In genomic region chr6:116385194-116386044, GRCm38 (mm10) we compare ENCODE assay signal across 11 mouse cellular contexts. TPM values are rescaled to one million over a fixed set of nuclear protein-coding genes. Genes with fewer than 3 reads are reported as not detected.
DNase-seq lines count a peak whose midpoint lies in the region; ATAC-seq and TF ChIP-seq lines count a peak whose summit lies in the region.
"Had no signal": no experiment of that assay in that cellular context is flagged by ENCODE, and none has a peak within 500 bp of the region (broad histone marks: within the 10 kb centered on the region; RNA-seq: fewer than 3 reads in every experiment).

No protein-coding gene starts in this region.

- peaks cover 17% of the 10 kb centered on the region for H3K4me1 ChIP-seq in forebrain, embryonic 10.5 days
- peaks cover 20% of the 10 kb centered on the region for H3K4me1 ChIP-seq in intestine, embryonic 16.5 days (ENCODE audit: control insufficient read depth, insufficient read depth, low read length)

- no peaks in the 10 kb centered on the region for H3K27me3 ChIP-seq in Patski
- H3K27me3 ChIP-seq in forebrain, embryonic 10.5 days (ENCODE audit: poor library complexity, severe bottlenecking), result no peaks in the 10 kb centered on the region
- no peaks in the 10 kb centered on the region for H3K27me3 ChIP-seq in intestine, embryonic 16.5 days (replicated peaks; ENCODE audit: control insufficient read depth, insufficient read depth, low read length)
- H3K27me3 ChIP-seq: heart, embryonic 15.5 days; limb, embryonic 12.5 days had no signal

- peak; percentile 15 for ATAC-seq in Patski
- ATAC-seq in intestine, embryonic 16.5 days, result no peak; the same call in 1 of the 2 replicates
- no peak for ATAC-seq in activated CD4-positive, CD25-positive, alpha-beta regulatory T cell, adult 4 months

- no peaks in the 10 kb centered on the region for H3K36me3 ChIP-seq in forebrain, embryonic 10.5 days (replicated peaks)
- H3K36me3 ChIP-seq in intestine, embryonic 16.5 days (ENCODE audit: control insufficient read depth, insufficient read depth, low read length), result no peaks in the 10 kb centered on the region
- H3K36me3 ChIP-seq: heart, embryonic 15.5 days; limb, embryonic 12.5 days had no signal

- peak overlapping the region; percentile 21; the same call in 1 of the 2 replicates for H3K27ac ChIP-seq in forebrain, embryonic 10.5 days
- H3K27ac ChIP-seq in intestine, embryonic 16.5 days (ENCODE audit: low read length), result peak overlapping the region; percentile 64; the same call in 1 of the 2 replicates
- H3K27ac ChIP-seq: heart, embryonic 15.5 days; limb, embryonic 12.5 days had no signal

- in situ Hi-C loops in Patski (cut with MboI; ENCODE audit: low pct_unique_long_range_greater_than_20kb), result no loop called here

- POLR2A ChIA-PET in Patski (lab: Charles Lee), result interaction anchor here (1.4 to 1.7 kb wide), 2 partner anchors 21 to 23 kb away, joined by 3 to 9 read pairs; no protein-coding TSS in a partner anchor

- CTCF ChIA-PET in Patski (lab: Charles Lee), result interaction anchor here (0.8 to 2.0 kb wide), 5 partner anchors 10 to 18 kb away, joined by 3 to 6 read pairs (median 3); no protein-coding TSS in a partner anchor

- H3K9me3 ChIP-seq in forebrain, embryonic 10.5 days, result no peaks in the 10 kb centered on the region
- no peaks in the 10 kb centered on the region for H3K9me3 ChIP-seq in intestine, embryonic 16.5 days (ENCODE audit: control insufficient read depth, low read length)
- H3K9me3 ChIP-seq: heart, embryonic 15.5 days; limb, embryonic 12.5 days had no signal

- DNase-seq in Patski (ENCODE audit: low read depth, low spot score), result no peak
- no peak for DNase-seq in forebrain, embryonic 10.5 days (ENCODE audit: extremely low spot score, low spot score)
- DNase-seq in mesoderm, embryonic 11.5 days (ENCODE audit: low read depth, low spot score), result peak; percentile 37
- no peak for DNase-seq in spleen, adult 18-20 months
- DNase-seq in left cerebral cortex, adult 11 months (ENCODE audit: low spot score), result no peak
- no peak for DNase-seq in ovary, postnatal 14 days (ENCODE audit: low spot score)
- DNase-seq: thymus, postnatal 14 days had no signal

- WGBS in forebrain, embryonic 10.5 days, result 53% methylated on average over 5 of the region's 5 CpGs
- WGBS in intestine, embryonic 16.5 days, result 13% methylated on average over 5 of the region's 5 CpGs

- H3K4me2 ChIP-seq in intestine, embryonic 16.5 days (ENCODE audit: low read depth, low read length), result peak overlapping the region; percentile 46
- H3K4me2 ChIP-seq: heart, embryonic 15.5 days; limb, embryonic 12.5 days had no signal

- no peak for TF ChIP-seq CTCF in Patski (IDR thresholded peaks at IDR 0.05)

- no peak overlapping the region for H3K4me3 ChIP-seq in forebrain, embryonic 10.5 days
- no peak overlapping the region for H3K4me3 ChIP-seq in intestine, embryonic 16.5 days (ENCODE audit: low read length)
- H3K4me3 ChIP-seq: heart, embryonic 15.5 days; limb, embryonic 12.5 days had no signal

- no peak overlapping the region for H3K9ac ChIP-seq in intestine, embryonic 16.5 days (ENCODE audit: low read depth, low read length)
- H3K9ac ChIP-seq: heart, embryonic 15.5 days; limb, embryonic 12.5 days had no signal

RNA-seq across cellular contexts. Expression of gene March8, which starts 47.6 kb away (rescaled TPM):
- polyA plus RNA-seq in Patski (2021), result 78.7 TPM
- polyA plus RNA-seq in forebrain, embryonic 10.5 days (2016; fragmentation: Nextera tagmentation; extraction: Ambion mirVana), result 25.3 TPM in 2 replicates
- 29.9 and 33.0 TPM in 2 replicates for polyA plus RNA-seq in intestine, embryonic 16.5 days (2015; fragmentation: Nextera tagmentation; extraction: Ambion mirVana)
- under 1 TPM; 0.13 to 0.40 TPM for polyA plus RNA-seq in activated CD4-positive, CD25-positive, alpha-beta regulatory T cell, adult 4 months (2017; shearing (Covaris generic))

Comparison
In these comparisons a context has a peak if more than half of its experiments do, and no peak if none do; other contexts are left out.
1. RNA of gene March8, which starts 47.6 kb away (polyA plus RNA-seq): 78.7 TPM in Patski (single experiment), 29.9 to 33.0 TPM in intestine, embryonic 16.5 days and 25.3 TPM in forebrain, embryonic 10.5 days; 0.13 to 0.40 TPM in activated CD4-positive, CD25-positive, alpha-beta regulatory T cell, adult 4 months; every median in the first group is over 10 times any median in the second.